Mouse (Mus musculus) embryonic stem cell, embryonic (primary cell): ENCODE results near the gene Zdhhc24.

Experiments used
- CTCF ChIA-PET, 4 experiments: fragments of 300-600 bp in 2 of 4; fragments of 350-600 bp in 2 of 4; sonication (Branson Sonifier 250); formaldehyde crosslinking; loops; one replicate each; lab custom pipeline; 2022; ENCODE audit warnings: inconsistent platforms in 2 of 4; lab: Charles Lee
- POLR2A ChIA-PET, 4 experiments: fragments of 300-600 bp in 2 of 4; fragments of 350-600 bp in 2 of 4; sonication (Branson Sonifier 250); formaldehyde crosslinking; loops; one replicate each; lab custom pipeline; 2022; ENCODE audit warnings: antibody characterized with exemption in 4 of 4, inconsistent platforms in 1 of 4; lab: Charles Lee

Gene Zdhhc24

DNA sequence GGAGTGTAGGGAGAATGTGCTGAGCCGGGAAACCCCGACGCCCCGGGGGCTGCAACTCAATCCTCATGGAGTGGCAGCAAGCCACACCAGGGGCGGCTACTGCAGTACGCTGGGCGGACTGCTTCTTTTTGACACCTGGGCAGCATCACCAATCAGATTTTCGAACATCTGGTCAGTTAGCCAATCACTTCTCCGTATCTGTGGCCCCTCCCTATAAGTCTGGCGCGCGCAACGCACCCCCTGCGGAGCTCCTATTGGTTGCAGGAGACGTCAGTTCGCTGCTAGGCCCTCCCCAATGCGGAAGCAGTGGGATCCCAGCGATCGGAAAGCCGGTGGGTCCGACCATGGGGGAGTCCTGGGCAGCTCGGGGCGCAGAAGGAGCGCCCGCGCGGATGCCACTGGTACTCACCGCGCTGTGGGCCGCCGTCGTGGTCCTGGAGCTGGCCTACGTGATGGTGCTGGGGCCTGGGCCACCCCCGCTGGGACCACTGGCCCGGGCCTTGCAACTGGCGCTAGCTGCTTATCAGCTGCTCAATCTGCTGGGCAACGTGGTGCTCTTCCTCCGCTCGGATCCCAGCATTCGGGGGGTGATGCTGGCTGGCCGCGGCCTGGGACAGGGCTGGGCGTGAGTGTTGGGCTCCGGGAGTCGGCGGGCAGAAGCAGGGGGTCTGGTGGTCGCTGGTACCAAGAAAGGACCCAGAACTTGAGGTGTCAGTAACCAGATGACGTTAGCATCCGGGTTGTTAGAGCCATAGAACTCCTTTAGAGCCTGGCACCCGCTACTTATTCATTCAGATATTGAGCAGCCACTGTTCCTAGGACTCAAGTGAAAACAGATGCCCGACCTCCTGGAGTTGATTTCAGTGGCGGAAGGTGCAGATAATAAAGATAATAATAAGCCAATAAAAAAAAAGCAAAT, at the start of gene Zdhhc24:
Zdhhc24 (plus strand) TSS at position 264 of the 919 bp plus-strand sequence.
- ChIA-PET POLR2A (interaction anchor here (0.6 to 3.6 kb wide), 76 partner anchors 8 to 611 kb away, joined by 3 to 38 read pairs (median 5); partner anchors contain the start of genes Dpp3 (in 3 of the 4), Bbs1 (in 2 of the 4), Ccdc87 (in 2 of the 4) and Ccs (in 2 of the 4)), CTCF (interaction anchor here in 3 of 4 experiments (0.6 to 1.4 kb wide), 17 partner anchors 17 to 1158 kb away, joined by 3 to 11 read pairs (median 3); partner anchors contain the start of genes Dpp3 (in 1 of the 3), Rbm4b (in 1 of the 3) and Rin1 (in 1 of the 3))

DNA sequence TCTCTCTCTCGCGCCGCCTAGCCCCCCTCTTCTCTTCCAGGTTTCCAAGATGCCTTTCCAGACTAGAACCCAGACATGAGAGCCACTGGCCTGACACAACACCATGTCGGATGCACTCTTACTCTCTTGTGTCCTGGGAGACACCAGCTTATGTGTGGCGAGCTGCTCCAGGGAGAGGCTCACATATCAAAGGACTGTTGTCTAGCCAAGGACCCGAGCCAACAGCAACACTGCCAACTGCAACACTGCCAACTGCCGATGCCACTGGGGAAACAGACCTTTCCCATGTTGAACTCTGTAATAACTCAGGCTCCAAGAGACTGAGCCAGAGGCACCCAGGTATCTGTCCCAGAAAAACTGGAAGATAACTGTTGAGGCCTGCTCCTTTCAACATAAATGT, 49.3 kb upstream of the Zdhhc24 start:
- POLR2A ChIA-PET = interaction anchor here in 3 of 4 experiments (0.7 to 3.2 kb wide), 30 partner anchors 9 to 102 kb away, joined by 3 to 36 read pairs (median 4); partner anchors contain the start of genes Ccdc87 (in 3 of the 3), Ccs (in 3 of the 3), Gm21992 (in 3 of the 3) and Rbm14 (in 3 of the 3)
- CTCF ChIA-PET = interaction anchor here in 3 of 4 experiments (0.9 to 1.7 kb wide), 6 partner anchors 16 to 21 kb away, joined by 3 to 9 read pairs (median 4); partner anchors contain the start of genes Gm21992 (in 1 of the 3) and Rbm14 (in 1 of the 3)

DNA sequence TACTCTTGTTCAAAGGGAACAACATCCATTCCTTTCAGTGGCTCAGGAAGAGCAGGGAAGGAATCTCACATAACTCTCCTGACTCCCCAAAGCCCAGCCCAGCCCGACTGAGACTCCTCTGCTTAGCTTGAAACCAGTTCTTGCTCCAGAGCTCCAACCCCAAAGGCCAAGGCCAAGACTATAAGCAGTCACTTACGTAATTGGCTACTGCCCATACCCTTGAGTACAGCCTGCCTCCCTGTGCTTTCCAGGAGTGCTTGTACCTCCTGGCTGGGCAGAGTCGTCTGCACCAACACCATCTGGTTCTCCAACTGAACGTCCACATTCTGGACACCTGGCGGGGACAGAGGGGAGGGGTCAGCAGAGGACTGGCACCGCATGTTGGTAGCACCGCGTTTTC, 44.5 kb upstream of the Zdhhc24 start:
- ChIA-PET CTCF (interaction anchor here in 1 of 4 experiments (1.7 kb wide), 1 partner anchor 21 kb away, joined by 4 read pairs; no protein-coding TSS in a partner anchor), POLR2A (interaction anchor here in 3 of 4 experiments (0.6 to 2.1 kb wide), 10 partner anchors 11 to 76 kb away, joined by 3 to 14 read pairs (median 3); partner anchors contain the start of genes Gm21992 (in 1 of the 3) and Rbm14 (in 1 of the 3))

DNA sequence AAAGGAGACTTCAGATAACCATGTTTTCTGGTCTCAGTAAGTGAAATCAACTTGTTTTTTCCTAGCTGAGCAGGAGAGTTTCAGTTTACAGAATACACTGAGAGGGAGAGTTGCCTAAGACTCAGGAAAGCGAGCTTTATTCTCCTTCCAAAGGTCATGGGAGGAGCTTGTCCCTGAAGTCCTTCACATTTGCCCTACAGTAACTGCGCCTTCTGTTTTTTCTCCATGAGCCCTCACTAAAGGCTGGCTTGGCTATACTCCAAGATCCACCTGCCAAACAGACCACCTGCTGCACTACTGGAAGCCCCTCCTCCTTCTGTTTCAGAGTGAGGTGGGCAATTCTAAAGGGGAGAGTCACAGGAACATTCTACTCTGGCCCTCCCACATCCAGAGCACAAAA, 42.4 kb upstream of the Zdhhc24 start:
- POLR2A ChIA-PET = interaction anchor here in 3 of 4 experiments (0.7 to 3.5 kb wide), 20 partner anchors 9 to 126 kb away, joined by 3 to 27 read pairs (median 4); partner anchors contain the start of genes Gm21992 (in 3 of the 3), Rbm14 (in 3 of the 3), Rbm4b (in 2 of the 3) and Ctsf (in 1 of the 3)
- CTCF ChIA-PET = interaction anchor here in 2 of 4 experiments (0.8 to 1.4 kb wide), 2 partner anchors 23 kb away, joined by 3 to 4 read pairs; no protein-coding TSS in a partner anchor

DNA sequence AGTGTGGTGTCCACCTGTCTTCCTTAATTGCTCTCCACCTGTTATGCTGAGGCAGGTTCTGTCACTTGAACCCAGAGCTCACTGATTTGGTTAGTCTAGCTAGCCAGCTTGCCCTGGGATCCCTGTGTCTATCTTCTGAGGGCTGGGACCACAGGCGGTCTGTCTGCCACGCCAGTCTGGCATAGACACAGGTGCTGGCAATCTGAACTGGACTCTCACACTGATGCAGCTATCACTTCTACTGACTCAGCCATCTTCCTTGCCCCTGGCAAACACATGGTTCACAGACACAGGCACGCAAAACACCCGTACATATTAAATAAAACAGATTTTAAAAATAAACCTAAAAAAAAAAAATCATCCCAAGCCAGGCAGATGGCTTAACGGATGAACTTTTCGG, 41.4 kb upstream of the Zdhhc24 start:
- POLR2A ChIA-PET = interaction anchor here in 2 of 4 experiments (0.6 to 3.5 kb wide), 8 partner anchors 10 to 130 kb away, joined by 3 to 27 read pairs (median 5); partner anchors contain the start of genes Gm21992 (in 1 of the 2), Rbm14 (in 1 of the 2) and Rbm4b (in 1 of the 2)
- CTCF ChIA-PET = no interaction called here

DNA sequence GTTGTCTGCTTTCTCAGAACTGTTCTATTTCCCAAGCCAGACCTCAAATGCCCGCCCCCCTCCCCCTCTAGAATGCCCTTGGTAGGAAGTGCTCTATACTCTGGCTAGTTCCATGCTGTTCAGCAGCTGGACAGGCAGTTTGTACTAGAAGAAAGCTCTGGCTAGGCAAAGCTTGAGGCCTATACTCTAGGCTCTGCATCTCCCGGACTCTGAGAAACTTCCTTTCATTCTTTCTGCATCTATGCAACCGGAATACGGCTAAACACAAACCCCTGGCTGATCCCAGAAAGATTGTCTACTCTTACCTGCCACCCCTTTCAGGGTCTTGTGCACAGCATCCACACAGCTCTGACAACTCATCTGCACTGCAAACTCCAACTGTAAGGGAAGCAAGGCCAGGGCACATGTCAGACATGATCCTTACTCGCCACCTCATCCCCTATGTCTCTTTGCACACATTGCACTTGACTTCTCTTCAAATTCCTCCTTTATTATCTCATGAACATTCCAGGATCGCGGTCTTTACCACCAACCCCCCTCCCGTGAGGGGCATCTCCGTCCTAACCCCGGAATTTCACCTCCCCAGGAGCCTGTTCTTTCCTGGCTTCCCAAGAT, 39.8 kb upstream of the Zdhhc24 start:
- CTCF ChIA-PET = interaction anchor here (0.5 to 2.6 kb wide), 16 partner anchors 9 to 215 kb away, joined by 3 to 23 read pairs (median 3); no protein-coding TSS in a partner anchor
- POLR2A ChIA-PET = interaction anchor here (0.7 to 3.6 kb wide), 58 partner anchors 9 to 586 kb away, joined by 3 to 82 read pairs (median 5); partner anchors contain the start of genes Gm21992 (in 3 of the 4), Rbm14 (in 3 of the 4), Actn3 (in 2 of the 4) and Bbs1 (in 2 of the 4)

DNA sequence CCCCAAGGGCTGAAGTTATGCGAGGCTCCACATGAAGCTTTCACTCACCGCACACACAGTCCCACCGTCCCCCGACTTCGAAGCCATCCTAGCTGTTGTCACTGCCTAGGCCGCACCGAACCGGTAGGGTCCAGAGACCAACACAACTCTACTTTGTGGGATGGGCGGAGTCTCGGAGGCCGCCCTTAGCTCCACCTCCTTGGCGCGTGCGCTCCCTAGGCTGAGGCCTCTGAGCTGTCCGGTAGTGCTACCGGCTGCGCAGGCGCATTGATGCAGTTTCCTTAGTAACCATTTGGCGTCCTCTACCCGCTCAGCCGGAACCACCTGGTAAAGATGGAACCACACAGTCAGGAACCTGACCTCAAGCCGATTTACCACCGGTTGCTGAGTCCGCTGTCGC, 39.3 kb upstream of the Zdhhc24 start, which contains the start of the genes Ccs and Ccdc87:
Ccs (minus strand) TSS at position 184 of the 400 bp plus-strand sequence.
Ccdc87 (plus strand) TSS at position 218 of the 400 bp plus-strand sequence.
- ChIA-PET CTCF (interaction anchor here (0.5 to 2.6 kb wide), 18 partner anchors 8 to 215 kb away, joined by 3 to 23 read pairs (median 3); partner anchors contain the start of gene Bbs1 (in 1 of the 4)), POLR2A (interaction anchor here (0.6 to 3.6 kb wide), 61 partner anchors 9 to 585 kb away, joined by 3 to 82 read pairs (median 5); partner anchors contain the start of genes Gm21992 (in 3 of the 4), Rbm14 (in 3 of the 4), Actn3 (in 2 of the 4) and Bbs1 (in 2 of the 4))

DNA sequence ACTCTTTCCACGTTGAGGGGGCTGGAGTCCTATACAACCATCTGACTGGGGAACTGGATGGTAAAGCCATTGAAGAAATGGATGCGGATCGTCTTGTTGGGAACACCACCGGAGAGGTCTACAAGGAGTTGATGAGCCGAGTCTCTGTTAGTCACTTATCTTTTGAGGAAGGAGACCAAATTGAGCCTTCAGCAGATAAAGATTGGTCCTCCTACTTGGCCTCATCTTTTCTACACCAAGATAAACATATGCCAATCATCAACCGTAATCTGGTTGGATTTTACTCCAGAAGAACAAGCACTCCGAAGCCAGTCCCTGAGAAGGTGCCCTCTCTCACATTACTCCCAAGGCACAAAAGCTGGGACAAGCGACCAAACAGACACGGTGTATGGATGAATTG, 37.6 kb upstream of the Zdhhc24 start:
- CTCF ChIA-PET = no interaction called here
- POLR2A ChIA-PET = interaction anchor here in 2 of 4 experiments (0.8 to 3.6 kb wide), 10 partner anchors 8 to 87 kb away, joined by 3 to 82 read pairs (median 4); partner anchors contain the start of genes Gm21992 (in 2 of the 2), Rbm14 (in 2 of the 2), Dpp3 (in 1 of the 2) and Rbm4 (in 1 of the 2)

DNA sequence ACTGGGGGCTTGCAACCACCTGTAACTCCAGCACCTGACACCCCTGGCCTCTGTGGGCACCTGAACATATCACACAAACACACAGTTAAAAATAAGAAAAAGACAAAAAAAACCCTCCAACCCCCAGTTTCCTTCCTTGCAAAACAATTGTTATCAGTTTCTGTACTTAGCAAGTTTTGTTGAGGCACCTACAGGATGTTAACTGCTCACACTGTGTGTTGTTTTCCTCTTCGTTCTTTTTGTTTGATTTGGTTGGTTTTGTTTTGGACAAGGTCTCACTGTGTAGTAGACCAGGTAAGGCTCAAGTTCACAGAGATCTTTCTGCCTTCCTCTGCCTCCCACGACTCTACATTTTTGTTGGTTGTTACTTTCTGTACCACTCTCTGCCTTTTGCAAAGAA, 35.9 kb upstream of the Zdhhc24 start:
- ChIA-PET POLR2A (interaction anchor here in 1 of 4 experiments (9.4 kb wide), 1 partner anchor 31 kb away, joined by 121 read pairs; the partner anchor contains the start of genes Gm21992 and Rbm14), CTCF (interaction anchor here in 1 of 4 experiments (0.9 kb wide), 1 partner anchor 29 kb away, joined by 3 read pairs; no protein-coding TSS in a partner anchor)

DNA sequence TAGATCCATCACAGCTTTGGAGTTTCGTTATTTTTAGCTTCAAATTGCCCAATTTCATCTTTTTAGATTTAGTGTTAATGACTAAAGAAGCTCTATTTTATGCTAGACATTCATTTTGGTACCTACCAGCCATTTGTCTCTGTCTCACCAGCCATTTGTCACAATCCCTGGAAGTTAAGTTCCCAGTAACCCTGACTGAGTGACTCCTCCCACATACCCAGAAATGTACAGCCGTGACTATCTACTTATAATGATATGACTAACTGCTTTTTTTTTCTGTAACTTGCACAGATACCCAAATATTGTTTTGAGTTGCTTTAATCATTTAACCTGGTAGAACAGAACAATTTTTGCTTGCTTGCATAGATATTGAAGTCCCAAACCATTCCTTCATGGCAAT, 32.6 kb upstream of the Zdhhc24 start:
- ChIA-PET POLR2A (interaction anchor here (0.8 to 9.4 kb wide), 9 partner anchors 10 to 116 kb away, joined by 3 to 121 read pairs (median 6); partner anchors contain the start of genes Gm21992 (in 3 of the 4), Rbm14 (in 3 of the 4), Bbs1 (in 1 of the 4) and Mrpl11 (in 1 of the 4)), CTCF (interaction anchor here in 3 of 4 experiments (0.7 to 1.3 kb wide), 3 partner anchors 10 to 256 kb away, joined by 3 to 4 read pairs (median 4); no protein-coding TSS in a partner anchor)

DNA sequence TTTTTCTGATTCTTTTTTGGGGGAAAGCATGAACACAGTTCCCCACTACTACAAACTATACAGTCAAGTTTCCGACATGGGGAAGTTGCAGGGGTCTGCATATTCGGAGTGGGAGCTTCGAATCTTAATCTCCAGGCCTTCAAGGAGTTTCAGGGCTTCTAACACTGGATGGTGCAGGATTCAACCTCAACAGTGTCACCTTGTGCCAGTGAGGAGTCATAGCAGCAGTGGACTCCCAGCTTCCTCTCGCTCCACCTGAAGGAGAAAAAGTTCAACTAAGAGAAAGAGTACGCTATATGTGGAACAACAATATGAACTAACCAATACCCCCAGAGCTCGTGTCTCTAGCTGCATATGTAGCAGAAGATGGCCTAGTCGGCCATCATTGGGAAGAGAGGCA, 31.0 kb upstream of the Zdhhc24 start:
- ChIA-PET CTCF (interaction anchor here (0.5 to 4.2 kb wide), 45 partner anchors 8 to 641 kb away, joined by 3 to 73 read pairs (median 4); partner anchors contain the start of genes Ccdc87 (in 4 of the 4), Ccs (in 4 of the 4), Gm21992 (in 4 of the 4) and Rbm14 (in 4 of the 4)), POLR2A (interaction anchor here (0.5 to 9.8 kb wide), 52 partner anchors 9 to 711 kb away, joined by 3 to 121 read pairs (median 4); partner anchors contain the start of genes Ccdc87 (in 3 of the 4), Ccs (in 3 of the 4), Gm21992 (in 3 of the 4) and Rbm14 (in 3 of the 4))

DNA sequence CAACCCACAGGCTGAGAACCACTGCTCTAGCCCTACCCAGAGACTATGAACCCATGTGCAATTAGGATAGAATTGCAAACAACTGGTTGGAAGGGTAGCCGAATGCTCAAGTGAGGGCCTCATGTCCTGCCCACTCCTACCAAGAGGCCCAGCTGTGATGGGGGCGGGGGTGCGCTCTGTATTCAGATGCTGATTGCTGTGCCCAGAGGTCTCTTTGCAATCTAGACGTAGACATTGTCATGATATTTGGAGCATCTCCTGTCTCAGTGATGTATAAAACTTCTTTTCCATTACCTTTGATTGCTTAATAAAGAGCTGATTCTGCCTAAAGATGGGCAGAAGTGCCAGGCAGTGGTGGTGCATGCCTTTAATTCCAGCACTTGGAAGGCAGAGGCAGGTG, 28.7 kb upstream of the Zdhhc24 start:
- ChIA-PET POLR2A (interaction anchor here (0.5 to 9.8 kb wide), 54 partner anchors 8 to 234 kb away, joined by 3 to 121 read pairs (median 4); partner anchors contain the start of genes Rbm4 (in 4 of the 4), Gm21992 (in 3 of the 4), Rbm14 (in 3 of the 4) and AC124502.3 (in 2 of the 4)), CTCF (interaction anchor here in 3 of 4 experiments (0.6 to 4.2 kb wide), 12 partner anchors 10 to 431 kb away, joined by 3 to 73 read pairs (median 4); partner anchors contain the start of genes Ccdc87 (in 2 of the 3), Ccs (in 2 of the 3), Gm21992 (in 2 of the 3) and Rbm14 (in 2 of the 3))

DNA sequence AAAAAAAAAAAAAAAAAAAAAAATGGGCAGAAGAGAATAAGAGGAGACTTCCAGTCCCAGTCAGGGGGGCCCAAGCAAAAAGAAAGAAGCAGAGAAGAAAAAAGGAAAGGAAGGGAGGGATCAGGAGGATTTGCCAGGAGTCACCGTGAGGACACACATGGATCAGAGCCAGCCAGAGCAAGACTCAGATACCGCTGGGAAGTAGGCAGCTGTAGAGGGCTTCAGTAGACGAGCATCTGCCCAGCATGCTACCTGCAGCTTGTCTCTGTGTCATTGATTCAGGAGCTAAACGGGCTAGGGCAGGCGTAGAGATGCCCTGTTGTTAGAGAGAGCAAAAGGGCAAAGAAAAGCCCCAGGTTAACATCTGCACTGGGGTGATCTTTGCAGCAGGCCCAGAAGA, 28.2 kb upstream of the Zdhhc24 start:
- CTCF ChIA-PET = interaction anchor here in 3 of 4 experiments (0.6 to 4.2 kb wide), 11 partner anchors 11 to 431 kb away, joined by 3 to 73 read pairs (median 5); partner anchors contain the start of genes Gm21992 (in 2 of the 3), Rbm14 (in 2 of the 3), Ccdc87 (in 1 of the 3) and Ccs (in 1 of the 3)
- POLR2A ChIA-PET = interaction anchor here (0.5 to 9.8 kb wide), 41 partner anchors 9 to 272 kb away, joined by 3 to 121 read pairs (median 4); partner anchors contain the start of genes Ccdc87 (in 2 of the 4), Ccs (in 2 of the 4), Gm21992 (in 2 of the 4) and Rbm14 (in 2 of the 4)

DNA sequence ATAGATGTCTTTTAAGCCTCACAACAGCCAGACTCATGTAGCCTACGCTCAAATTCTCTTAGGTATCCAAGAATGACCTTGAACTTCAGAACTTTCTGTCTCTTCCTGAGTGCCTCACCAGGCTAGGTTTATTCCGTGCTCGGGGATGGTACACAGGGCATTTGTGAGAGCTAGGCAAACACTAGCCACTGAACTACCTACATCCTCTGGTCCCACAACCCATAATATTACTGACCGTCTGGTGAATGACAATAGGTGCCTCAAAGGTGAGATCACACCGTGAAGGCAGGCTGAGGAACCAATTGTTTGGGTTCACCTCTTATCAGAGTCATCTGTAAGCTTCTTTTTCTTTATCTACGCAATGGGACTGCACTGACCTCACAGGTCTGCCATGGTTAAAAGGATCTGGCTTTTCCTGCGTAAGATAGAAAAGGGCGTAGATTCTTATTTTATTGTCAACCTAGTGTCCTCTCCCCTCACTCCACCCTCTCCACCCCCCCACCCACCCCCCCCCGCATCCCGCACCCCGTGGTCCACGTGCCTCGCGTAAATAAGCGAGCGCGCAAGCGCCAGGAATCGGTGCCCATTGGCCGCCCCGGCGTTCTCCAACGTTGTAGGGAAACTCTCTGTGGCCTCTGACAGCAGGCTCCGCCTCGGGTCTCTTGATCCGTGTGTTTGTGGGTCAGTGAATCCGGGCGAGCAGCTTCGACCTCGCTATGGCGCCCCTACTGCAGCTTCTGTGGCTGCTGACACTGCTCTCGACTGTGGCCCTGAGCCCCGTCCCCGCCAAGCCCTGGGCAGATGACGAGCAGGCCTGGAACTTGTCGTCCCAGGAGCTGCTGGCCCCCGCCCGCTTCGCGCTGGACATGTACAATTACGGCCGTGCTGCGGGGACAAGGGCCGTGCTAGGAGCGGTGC, 23.7 kb upstream of the Zdhhc24 start, which contains the start of gene Ctsf:
Ctsf (plus strand) TSS at position 579 of the 918 bp plus-strand sequence.
- ChIA-PET CTCF (interaction anchor here (0.5 to 3.0 kb wide), 8 partner anchors 10 to 202 kb away, joined by 3 to 9 read pairs (median 3); partner anchors contain the start of genes Rin1 (in 1 of the 4) and Zdhhc24 (in 1 of the 4)), POLR2A (interaction anchor here (0.5 to 9.8 kb wide), 32 partner anchors 10 to 169 kb away, joined by 3 to 85 read pairs (median 4); partner anchors contain the start of genes Gm21992 (in 3 of the 4), Rbm14 (in 3 of the 4), Ccdc87 (in 2 of the 4) and Ccs (in 2 of the 4))
